Mouse (Mus musculus) hematopoietic stem cell, adult 5-6 weeks (primary cell): ENCODE data around the gene Ltb. TPM values are rescaled to one million over a fixed set of nuclear protein-coding genes. Genes with fewer than 3 reads are reported as not detected.
"Not testable (repeated sequence)": the region's sequence is repeated elsewhere in the genome, so short reads cannot be mapped to it uniquely, and the experiment has no call there.

ENCODE experiments used
- ATAC-seq, 2 experiments: fragments of 125-278 bp in 1 of 2; replicated peaks in 1 of 2; 2 replicates each; pipeline ENCODE4 v1.8.0; 2016 to 2017; ENCODE audit warnings: inconsistent platforms in 2 of 2, mild to moderate bottlenecking in 2 of 2, moderate number of reproducible peaks in 2 of 2, low read depth in 1 of 2, moderate TSS enrichment in 1 of 2; ENCODE audit not compliant: low FRiP score in 2 of 2, poor library complexity in 2 of 2, severe bottlenecking in 2 of 2, insufficient read depth in 1 of 2, low TSS enrichment in 1 of 2
- total RNA-seq: library from RNA; stranded (forward); fragments of 172-1452, 232-1000 nt; gene quantifications from 2 replicates; pipeline ENCODE4 v1.2.3, GENCODE M21; 2017

Ltb gene
- total RNA-seq, 1 experiment from 2014 or later = 31.4 TPM

DNA sequence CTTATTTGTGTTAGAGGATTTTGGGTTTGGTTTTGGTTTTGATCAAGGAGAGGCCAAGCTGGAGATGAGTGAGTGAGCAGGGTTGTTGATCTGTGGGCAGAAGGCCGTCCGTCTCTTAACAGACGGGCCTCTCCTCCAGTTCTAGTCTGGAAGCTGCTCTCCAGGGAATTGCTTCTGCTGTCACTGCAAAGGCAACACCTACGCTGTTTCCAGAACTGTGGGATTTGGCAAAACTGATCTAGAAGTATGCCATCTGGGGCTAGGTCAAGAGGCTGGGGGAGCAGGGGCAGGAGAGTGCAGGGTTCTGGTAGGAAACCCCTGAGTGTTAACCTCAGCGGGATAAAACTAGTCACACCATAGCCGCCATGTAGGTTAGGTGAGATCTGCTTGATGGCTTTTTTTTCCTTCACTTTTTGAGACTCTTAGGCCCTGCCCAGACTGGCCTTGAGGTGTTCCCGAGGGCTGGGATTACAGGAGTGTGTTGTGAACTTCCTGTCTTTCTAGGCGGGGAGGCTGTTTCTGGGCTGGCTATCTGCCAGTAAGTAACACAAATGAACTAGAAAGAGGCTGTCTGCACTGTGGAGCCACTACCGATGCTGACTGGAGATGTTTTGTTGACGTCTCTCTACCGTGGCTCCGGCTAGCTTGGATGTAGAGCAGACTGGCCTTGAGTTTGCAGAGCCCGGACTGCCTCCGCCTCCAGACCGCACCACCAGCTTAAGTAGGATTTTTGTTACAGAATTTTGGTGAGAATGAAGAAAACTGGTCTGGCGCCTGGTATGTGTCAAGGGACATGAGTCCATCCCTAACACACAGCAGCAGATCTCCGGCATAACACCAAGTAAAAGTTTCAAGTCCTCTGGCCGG, 39.1 kb downstream of the Ltb start, which contains the start of gene Atp6v1g2:
Gene Atp6v1g2, plus strand, starts transcription at position 547 of the 867 bp plus-strand sequence.
- no peak for ATAC-seq

DNA sequence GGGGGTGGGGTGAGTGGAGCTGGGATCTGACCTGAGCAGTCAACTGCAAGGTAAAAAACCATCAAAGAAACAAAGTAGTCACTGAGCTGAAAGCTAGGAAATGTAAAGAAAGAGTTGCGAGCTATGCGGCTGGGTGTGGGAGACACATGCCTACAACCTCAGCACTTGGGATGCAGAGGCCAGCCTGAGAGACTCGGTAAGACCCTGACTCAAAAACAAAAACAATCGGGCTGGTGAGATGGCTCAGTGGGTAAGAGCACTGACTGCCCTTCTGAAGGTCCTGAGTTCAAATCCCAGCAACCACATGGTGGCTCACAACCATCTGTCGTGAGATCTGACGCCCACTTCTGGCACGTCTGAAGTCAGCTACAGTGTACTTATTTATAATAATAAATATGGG, 39.9 kb downstream of the Ltb start:
- not testable (repeated sequence) for ATAC-seq

DNA sequence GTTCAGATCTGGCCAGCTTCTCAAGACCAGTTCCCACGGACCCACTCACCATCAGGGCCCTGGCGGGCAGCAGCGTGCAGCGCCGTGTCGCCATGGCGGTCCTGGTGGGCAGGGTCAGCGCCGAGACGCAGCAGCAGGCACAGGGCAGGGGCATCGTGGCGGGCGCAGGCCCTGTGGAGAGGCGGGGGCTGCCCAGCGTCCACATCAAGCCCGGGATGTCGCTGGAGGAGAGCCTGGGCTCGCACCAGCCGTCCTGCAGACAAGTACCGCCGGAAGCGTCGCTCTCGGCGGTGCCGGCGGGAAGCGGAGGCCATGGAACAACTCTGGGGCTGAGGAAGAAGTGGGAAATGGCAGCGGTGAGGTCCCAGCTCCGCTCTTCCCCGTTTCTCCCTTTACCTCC, 40.7 kb downstream of the Ltb start:
- ATAC-seq = no peak

DNA sequence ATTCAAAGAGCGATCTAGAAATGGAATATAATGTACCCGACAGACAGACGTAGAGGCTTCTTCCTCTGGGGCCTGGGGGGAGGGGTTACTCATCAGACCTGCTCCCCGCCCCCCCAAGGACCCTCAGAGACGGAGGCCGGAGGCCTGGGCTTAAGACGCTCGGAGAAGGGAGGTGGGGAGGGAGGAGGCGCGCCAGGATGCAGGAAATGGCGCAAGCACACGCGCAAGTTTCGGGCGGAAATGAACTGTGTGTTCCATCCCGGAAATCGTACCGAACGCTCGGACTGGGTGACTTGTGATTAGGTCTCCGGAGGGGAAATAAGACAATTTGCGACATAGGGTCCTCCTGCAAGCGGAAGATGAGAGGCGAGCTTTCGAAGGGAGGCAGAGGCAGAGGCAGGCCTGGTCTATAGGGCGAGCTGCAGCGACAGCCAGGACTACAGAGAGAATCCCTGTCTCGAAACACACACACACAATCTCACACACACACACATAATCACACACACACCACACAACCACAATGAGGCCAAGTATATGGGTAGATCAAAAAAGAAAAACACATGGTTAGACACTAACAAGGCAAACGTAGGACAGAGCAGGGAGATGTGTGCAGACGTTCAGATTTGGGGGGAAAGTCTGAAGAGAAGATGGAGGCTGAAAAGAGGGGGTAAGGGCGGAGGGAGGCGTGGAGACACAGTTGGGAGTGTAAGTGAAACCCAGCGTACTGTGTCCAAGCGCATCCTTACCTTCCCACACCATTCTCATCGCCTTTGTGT, 41.6 kb downstream of the Ltb start, which contains the start of gene Nfkbil1:
Gene Nfkbil1, minus strand, starts transcription at position 179 of the 776 bp plus-strand sequence.
- peak; percentile 61 to 75 for ATAC-seq

DNA sequence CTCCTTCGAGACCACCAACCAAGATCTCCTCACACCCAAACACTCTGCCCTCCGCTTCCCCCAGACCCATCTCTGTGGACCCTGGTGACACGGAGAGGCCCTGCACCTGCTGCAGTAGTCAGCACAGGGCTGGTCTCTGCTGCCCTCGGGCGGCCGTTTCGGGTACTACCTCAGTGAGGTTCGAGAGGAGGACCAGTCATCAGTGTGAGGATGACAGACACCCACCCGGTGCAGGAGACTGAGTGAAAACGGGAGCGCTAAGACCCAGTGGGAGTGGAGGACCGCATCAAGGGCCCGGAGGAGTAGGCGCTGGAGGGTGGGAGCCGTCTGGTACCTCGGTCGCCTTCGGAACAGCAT, 42.1 kb downstream of the Ltb start:
- peak; percentile 66 to 70 for ATAC-seq

DNA sequence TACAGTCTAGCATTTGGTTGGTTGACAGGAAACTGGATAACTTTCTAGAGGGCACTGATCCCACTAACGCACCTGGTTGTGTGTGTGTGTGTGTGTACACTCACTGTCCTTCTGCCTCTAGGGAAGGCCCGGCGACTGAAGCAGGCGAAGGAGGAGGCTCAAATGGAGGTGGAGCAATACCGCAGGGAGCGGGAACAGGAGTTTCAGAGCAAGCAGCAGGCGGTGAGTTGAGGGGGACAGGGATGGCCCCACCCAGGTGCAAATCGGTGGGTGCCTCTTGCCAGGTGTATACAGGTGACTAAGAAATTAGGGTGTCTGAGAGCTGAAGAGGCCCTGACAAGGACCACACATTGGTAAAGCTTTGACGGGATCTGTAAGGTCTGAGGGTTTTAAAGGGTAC, 42.8 kb downstream of the Ltb start:
- ATAC-seq = no peak

DNA sequence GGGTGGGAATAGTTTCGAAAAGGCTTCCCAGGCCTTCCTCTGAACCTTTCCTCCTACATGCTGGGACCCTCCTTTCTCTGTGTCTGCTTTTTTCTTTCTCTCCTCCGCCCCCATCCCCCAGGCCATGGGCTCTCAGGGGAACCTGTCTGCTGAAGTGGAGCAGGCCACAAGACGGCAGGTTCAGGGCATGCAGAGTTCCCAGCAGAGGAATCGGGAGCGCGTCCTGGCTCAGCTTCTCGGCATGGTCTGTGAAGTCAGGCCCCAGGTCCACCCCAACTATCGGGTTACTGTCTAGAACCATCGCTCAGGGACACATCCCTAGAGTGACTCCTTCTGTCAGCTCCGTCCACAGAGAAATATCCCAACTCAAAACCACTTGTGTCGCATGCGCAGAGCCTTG, 43.3 kb downstream of the Ltb start:
- ATAC-seq = no peak

DNA sequence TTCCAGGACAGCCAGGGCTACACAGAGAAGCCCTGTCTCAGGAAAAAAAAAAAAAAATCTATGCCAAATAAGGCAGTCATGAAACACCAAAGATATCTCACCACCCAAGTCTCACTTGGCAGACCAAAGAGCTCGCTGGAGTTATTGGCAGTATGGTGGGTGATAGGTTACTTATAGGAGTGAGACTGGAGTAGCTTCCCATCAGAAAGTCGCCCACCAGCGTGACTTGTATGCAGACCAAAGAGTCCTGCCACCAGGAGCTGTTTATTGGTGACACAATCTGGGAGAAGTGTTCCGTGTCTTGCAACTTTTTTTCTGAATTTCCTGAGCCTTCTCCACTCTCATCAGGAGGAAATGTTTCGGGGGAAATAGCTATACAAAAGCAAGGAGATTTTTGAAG, 45.5 kb downstream of the Ltb start:
- no peak for ATAC-seq

DNA sequence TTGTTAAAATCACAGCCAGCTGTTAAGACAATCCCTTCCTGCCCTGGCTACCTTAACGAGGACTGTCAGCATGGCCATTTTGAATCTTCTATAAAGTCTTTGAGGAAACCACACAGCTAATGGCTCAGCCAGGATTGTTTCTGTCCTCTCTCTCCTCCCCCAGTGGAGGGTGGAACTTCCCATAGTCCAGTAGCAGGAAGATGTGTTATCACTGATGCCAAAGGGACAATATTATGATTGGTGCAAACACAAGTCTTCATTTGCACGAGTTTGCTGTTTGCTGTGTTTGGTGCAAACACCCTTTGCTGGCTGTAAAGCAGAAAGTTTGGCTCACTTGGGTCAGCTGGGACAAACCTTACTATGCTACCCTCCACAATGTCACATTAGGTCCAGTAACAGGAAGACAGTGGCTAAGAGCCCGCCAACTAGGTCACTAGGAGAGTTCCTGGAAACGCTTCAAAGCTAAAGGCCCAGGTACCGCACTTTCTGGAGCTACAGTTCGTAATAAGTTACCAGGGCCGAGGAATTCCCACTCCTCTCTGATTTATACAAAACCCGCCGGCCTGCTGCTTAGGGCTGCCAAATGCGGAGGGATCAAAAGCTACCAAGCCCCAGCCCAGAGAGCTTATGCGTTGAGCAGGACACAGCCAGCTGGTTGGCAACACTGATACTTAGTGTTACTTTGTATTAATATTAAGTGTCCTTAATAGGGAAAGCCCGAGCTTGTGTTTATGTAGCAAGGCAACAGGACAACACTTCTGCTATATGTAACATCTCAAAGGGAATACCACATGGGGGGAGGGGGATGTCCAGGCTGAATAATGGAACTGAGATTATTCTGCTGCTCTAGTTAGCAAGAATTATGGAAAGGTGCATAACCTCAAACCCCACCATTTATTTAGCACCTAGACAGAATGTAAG, 46.4 kb downstream of the Ltb start:
- ATAC-seq = no peak

DNA sequence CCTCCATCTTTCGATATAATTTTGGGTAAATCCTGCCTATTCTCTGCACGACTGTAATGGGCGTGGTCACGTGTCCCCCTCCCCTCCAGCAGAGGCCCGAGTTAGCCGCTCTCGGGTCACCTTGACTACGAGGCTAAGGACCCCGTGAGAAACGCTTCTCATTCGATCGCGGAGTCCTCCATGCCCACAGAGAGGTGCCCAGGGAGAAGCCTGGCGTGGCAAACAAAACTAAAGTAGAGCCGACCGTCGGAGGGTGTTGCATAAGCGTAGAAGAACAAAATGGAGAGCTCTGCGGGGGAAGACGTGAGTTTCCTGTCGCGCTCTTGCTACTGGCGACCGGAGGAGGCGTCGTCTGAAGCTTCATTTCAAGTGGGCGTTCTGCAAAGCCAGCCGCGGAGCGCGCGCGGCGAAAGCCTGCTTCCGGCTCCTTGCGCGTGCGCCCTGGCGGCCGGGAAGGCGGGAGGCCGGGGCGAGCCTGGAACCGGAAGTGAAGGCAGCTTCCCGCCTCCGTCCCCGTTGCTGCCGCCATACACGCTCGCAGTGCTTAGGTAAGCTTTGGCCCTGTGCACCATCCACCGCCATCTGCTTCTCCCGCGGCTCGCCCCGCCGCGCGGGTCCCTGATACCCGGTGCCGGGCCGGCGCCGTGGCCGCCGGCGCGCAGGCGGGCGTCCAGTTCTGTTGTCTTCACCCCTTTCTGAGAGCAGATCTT, 47.2 kb downstream of the Ltb start, which contains the start of gene Ddx39b:
Gene Ddx39b, plus strand, starts transcription at position 442 of the 710 bp plus-strand sequence.
- ATAC-seq = peak; percentile 74 to 83

DNA sequence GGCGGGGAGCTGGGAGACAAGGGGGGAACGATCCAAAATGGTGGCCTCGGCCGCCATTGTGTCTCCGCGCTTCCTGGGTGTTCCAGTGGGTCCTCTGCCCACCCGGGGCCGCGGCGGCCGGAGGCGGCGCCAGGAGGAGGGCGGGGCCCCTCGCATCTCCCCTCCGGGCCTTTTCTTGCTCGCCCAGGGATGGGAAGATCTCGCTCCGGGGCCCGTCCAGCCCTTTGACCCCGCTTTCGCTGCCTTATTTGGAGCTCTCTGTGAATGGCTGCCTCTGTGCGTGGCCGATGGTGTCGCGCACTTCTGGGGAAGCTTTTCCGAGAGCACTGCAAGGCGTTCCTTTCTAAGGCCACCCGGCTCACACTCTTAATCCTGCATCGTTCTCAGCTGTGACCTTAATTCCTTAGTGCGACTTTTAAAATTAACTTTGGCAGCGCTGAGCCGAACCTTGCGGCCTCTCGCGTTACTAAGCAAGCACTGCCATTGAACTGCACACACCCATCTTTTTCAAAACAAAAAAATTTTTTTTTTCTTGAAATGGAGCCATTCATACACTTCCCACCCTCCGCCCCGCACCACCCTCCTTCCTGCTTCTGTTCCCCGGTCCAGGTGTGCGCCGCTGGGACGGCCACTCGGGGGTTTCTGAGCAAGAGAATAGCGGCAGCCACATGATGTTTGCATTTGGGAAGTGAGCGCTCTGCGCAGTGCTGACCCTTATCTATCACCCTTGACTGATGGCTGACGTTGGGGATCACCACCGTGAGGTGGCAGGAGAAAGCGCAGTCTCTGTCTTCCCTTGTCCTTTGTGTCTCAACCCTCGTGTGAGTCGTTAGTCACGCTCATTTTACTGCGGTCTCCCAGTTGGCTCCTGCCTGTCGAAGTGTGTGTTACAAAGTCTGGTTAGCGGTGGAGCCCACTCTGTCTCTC, 48.0 kb downstream of the Ltb start:
- peak in 1 of 2 experiments; percentile 37; a peak in 1 of 4 replicates for ATAC-seq

DNA sequence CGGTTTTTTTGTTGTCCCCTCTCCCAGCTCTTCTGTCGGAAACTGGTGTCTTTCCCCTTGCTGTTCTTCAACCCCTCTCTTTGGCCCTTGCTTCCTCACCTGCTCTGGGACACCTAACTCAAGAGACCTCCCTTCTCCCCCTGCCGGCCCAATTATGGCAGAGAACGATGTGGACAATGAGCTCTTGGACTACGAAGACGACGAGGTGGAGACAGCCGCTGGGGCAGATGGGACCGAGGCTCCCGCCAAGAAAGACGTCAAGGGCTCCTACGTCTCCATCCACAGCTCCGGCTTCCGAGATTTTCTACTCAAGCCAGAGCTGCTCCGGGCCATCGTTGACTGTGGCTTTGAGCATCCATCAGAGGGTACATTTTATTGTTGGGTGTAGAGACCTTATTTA, 48.8 kb downstream of the Ltb start:
- no peak for ATAC-seq

DNA sequence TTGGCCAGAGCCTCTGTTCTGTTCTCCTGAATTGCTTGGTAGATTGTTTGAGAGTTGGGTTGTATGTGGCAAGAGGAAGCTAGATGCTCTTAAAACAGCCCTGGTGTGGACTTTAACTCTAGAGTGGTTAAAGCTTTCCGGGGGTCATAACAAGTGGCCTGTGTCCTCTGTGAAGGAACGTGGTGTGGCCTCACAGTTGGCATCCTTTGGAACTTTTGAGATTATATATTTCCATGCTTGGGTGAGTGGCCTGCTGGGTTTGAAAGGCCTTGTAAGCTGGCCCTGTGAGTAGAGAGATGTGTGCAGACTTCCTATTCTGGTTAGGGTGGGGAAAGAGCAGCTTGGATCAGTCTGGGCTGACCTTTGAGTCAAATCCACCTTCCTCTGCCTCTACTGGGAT, 50.8 kb downstream of the Ltb start:
- ATAC-seq = no peak
